In genomic region chr6:125510645-125511044, GRCm38 (mm10) we compare ENCODE assay signal across 19 mouse cellular contexts. TPM values are rescaled to one million over a fixed set of nuclear protein-coding genes. Genes with fewer than 3 reads are reported as not detected.
A peak's percentile ranks its signal among the peaks of the same experiment; 100 is the strongest.
DNase-seq lines count a peak whose midpoint lies in the region; ATAC-seq and TF ChIP-seq lines count a peak whose summit lies in the region.
"Had no signal": no experiment of that assay in that cellular context is flagged by ENCODE, and none has a peak within 500 bp of the region (broad histone marks: within the 10 kb centered on the region; RNA-seq: fewer than 3 reads in every experiment).

No protein-coding gene starts in this region.

- no peak for TF ChIP-seq CTCF in bone marrow macrophage, adult 2 months (IDR thresholded peaks at IDR 0.05; ENCODE audit: low read depth, low read length)
- no peak for TF ChIP-seq CTCF in left cerebral cortex, adult 2 months (IDR thresholded peaks at IDR 0.05)

- H3K27me3 ChIP-seq in embryonic facial prominence, embryonic 13.5 days = no peaks in the 10 kb centered on the region
- H3K27me3 ChIP-seq in embryonic facial prominence, embryonic 10.5 days (replicated peaks; ENCODE audit: low read depth, poor library complexity, severe bottlenecking) = no peaks in the 10 kb centered on the region
- no peaks in the 10 kb centered on the region for H3K27me3 ChIP-seq in limb, embryonic 15.5 days
- no peaks in the 10 kb centered on the region for H3K27me3 ChIP-seq in myocyte (ENCODE audit: control insufficient read depth, insufficient read depth, insufficient read length)
- H3K27me3 ChIP-seq: forebrain, embryonic 13.5 days; heart, embryonic 13.5 days; hindbrain, embryonic 12.5 days had no signal

- intact Hi-C loops in left cerebral cortex, adult 2 months (cut with DNase I) = no loop called here

- no peaks in the 10 kb centered on the region for H3K79me2 ChIP-seq in myocyte (ENCODE audit: control insufficient read depth, insufficient read depth)

- H3K36me3 ChIP-seq in embryonic facial prominence, embryonic 13.5 days = no peaks in the 10 kb centered on the region
- no peaks in the 10 kb centered on the region for H3K36me3 ChIP-seq in embryonic facial prominence, embryonic 10.5 days (replicated peaks)
- no peaks in the 10 kb centered on the region for H3K36me3 ChIP-seq in limb, embryonic 15.5 days
- no peaks in the 10 kb centered on the region for H3K36me3 ChIP-seq in myocyte (ENCODE audit: control insufficient read depth, insufficient read depth)
- H3K36me3 ChIP-seq: heart, embryonic 13.5 days; hindbrain, embryonic 12.5 days had no signal

- H3K4me1 ChIP-seq in embryonic facial prominence, embryonic 13.5 days = peaks cover 27% of the 10 kb centered on the region
- peaks cover 3% of the 10 kb centered on the region; the same call in 1 of the 2 replicates for H3K4me1 ChIP-seq in embryonic facial prominence, embryonic 10.5 days
- H3K4me1 ChIP-seq in bone marrow macrophage, adult 2 months (ENCODE audit: control insufficient read depth, insufficient read depth, low read length) = peaks cover 76% of the 10 kb centered on the region
- H3K4me1 ChIP-seq in limb, embryonic 15.5 days = peaks cover 23% of the 10 kb centered on the region
- H3K4me1 ChIP-seq: forebrain, embryonic 13.5 days; hindbrain, embryonic 12.5 days had no signal

- H3K4me3 ChIP-seq in embryonic facial prominence, embryonic 13.5 days = no peak overlapping the region
- no peak overlapping the region for H3K4me3 ChIP-seq in embryonic facial prominence, embryonic 10.5 days
- peak overlapping the region; percentile 36 for H3K4me3 ChIP-seq in bone marrow macrophage, adult 2 months (ENCODE audit: insufficient read depth, low read length)
- H3K4me3 ChIP-seq in limb, embryonic 15.5 days = no peak overlapping the region
- H3K4me3 ChIP-seq in myocyte = no peak overlapping the region
- H3K4me3 ChIP-seq in left cerebral cortex, adult 2 months = no peak overlapping the region
- H3K4me3 ChIP-seq: forebrain, embryonic 13.5 days; heart, embryonic 13.5 days; hindbrain, embryonic 12.5 days had no signal

- no peak overlapping the region for H3ac ChIP-seq in myocyte (ENCODE audit: control insufficient read depth, insufficient read length)

- no peak for TF ChIP-seq POLR2A in bone marrow macrophage, adult 2 months (IDR thresholded peaks at IDR 0.05; ENCODE audit: borderline replicate concordance, low read depth, low read length)
- no peak for TF ChIP-seq POLR2A in myocyte (IDR thresholded peaks at IDR 0.05; ENCODE audit: insufficient read length, low read depth)

- no peak overlapping the region for H3K9ac ChIP-seq in embryonic facial prominence, embryonic 13.5 days
- H3K9ac ChIP-seq in limb, embryonic 15.5 days = no peak overlapping the region
- H3K9ac ChIP-seq: forebrain, embryonic 13.5 days; forebrain, postnatal 0 days; heart, embryonic 13.5 days; hindbrain, embryonic 12.5 days had no signal

- no peak overlapping the region for H3K4me2 ChIP-seq in embryonic facial prominence, embryonic 13.5 days
- H3K4me2 ChIP-seq in limb, embryonic 15.5 days = no peak overlapping the region
- H3K4me2 ChIP-seq in myocyte (ENCODE audit: low read depth) = peak overlapping the region; percentile 39
- H3K4me2 ChIP-seq: forebrain, embryonic 13.5 days; heart, embryonic 13.5 days; hindbrain, embryonic 12.5 days had no signal

- no peak for ATAC-seq in embryonic facial prominence, embryonic 13.5 days (ENCODE audit: insufficient number of reproducible peaks, insufficient read depth, low FRiP score, low TSS enrichment, low read depth)
- ATAC-seq in limb, embryonic 15.5 days (ENCODE audit: insufficient number of reproducible peaks, low FRiP score, low TSS enrichment, low read depth) = no peak; the same call in 1 of the 2 replicates
- ATAC-seq: CD4-positive, CD25-positive, alpha-beta regulatory T cell, adult 4 months; forebrain, embryonic 13.5 days; forebrain, postnatal 0 days; hindbrain, embryonic 16.5 days had no signal

- DNase-seq in embryonic facial prominence, embryonic 10.5 days (ENCODE audit: low spot score) = no peak
- DNase-seq in left cerebral cortex, adult 2 months (ENCODE audit: extremely low spot score in 1 of 2, low spot score in 2 of 2) = no peak
- no peak for DNase-seq in cerebellum, adult 11-12 months
- DNase-seq: adrenal gland, postnatal 10 days; B cell, adult 2 months; cerebellum, adult 2 months; cerebellum, postnatal 10 days; forebrain, postnatal 0 days; gastrocnemius, postnatal 25 days; heart, postnatal 4 days had no signal

- H3K9me3 ChIP-seq in embryonic facial prominence, embryonic 13.5 days = no peaks in the 10 kb centered on the region
- no peaks in the 10 kb centered on the region for H3K9me3 ChIP-seq in embryonic facial prominence, embryonic 10.5 days
- H3K9me3 ChIP-seq in limb, embryonic 15.5 days = no peaks in the 10 kb centered on the region
- H3K9me3 ChIP-seq: forebrain, embryonic 13.5 days; heart, embryonic 13.5 days; hindbrain, embryonic 12.5 days had no signal

- H3K27ac ChIP-seq in embryonic facial prominence, embryonic 13.5 days = peak overlapping the region; percentile 51; the same call in 1 of the 2 replicates
- no peak overlapping the region for H3K27ac ChIP-seq in embryonic facial prominence, embryonic 10.5 days (replicated peaks)
- peak overlapping the region; percentile 76 for H3K27ac ChIP-seq in bone marrow macrophage, adult 2 months (ENCODE audit: insufficient read depth, low read depth, low read length)
- 0 out of 2 replicates have a peak overlapping the region, but pooled peaks have one; percentile 50 for H3K27ac ChIP-seq in limb, embryonic 15.5 days
- H3K27ac ChIP-seq in left cerebral cortex, adult 2 months = no peak overlapping the region
- H3K27ac ChIP-seq: forebrain, embryonic 13.5 days; heart, embryonic 13.5 days; hindbrain, embryonic 12.5 days had no signal

TF ChIP-seq in myocyte, 11 proteins besides CTCF, POLR2A, EP300 and RAD21:
- TF ChIP-seq TCF12 (IDR thresholded peaks at IDR 0.05; ENCODE audit: insufficient read depth, poor library complexity, severe bottlenecking) (no peak), USF1 (IDR thresholded peaks at IDR 0.05; ENCODE audit: low read depth) (no peak), REST (IDR thresholded peaks at IDR 0.05; ENCODE audit: insufficient read depth, insufficient read length) (no peak), MAX (IDR thresholded peaks at IDR 0.05; ENCODE audit: low read depth) (no peak), CEBPB (IDR thresholded peaks at IDR 0.05; ENCODE audit: insufficient read depth, poor library complexity, severe bottlenecking) (no peak), E2F4 (IDR thresholded peaks at IDR 0.05; ENCODE audit: insufficient read depth) (no peak), MYOD1 (IDR thresholded peaks at IDR 0.05; ENCODE audit: control insufficient read depth in 1 of 3, insufficient read length in 2 of 3, low read depth in 2 of 3) (no peak), TCF3 (IDR thresholded peaks at IDR 0.05; ENCODE audit: insufficient read length, low read depth) (no peak), POLR2AphosphoS2 (IDR thresholded peaks at IDR 0.05; ENCODE audit: insufficient read length, low read depth) (no peak), SRF (IDR thresholded peaks at IDR 0.05; ENCODE audit: control insufficient read depth, insufficient read length, low read depth) (no peak), MYOG (IDR thresholded peaks at IDR 0.05; ENCODE audit: control insufficient read depth in 1 of 3, insufficient read depth in 1 of 3, insufficient read length in 2 of 3, low read depth in 2 of 3) (no peak)

RNA-seq across cellular contexts. Expression of gene Cd9, which starts 16.1 kb away (rescaled TPM):
- polyA plus RNA-seq in embryonic facial prominence, embryonic 13.5 days (2015; fragmentation: Nextera tagmentation; extraction: Ambion mirVana) = 160 and 189 TPM in 2 replicates
- polyA plus RNA-seq in embryonic facial prominence, embryonic 10.5 days (2016; fragmentation: Nextera tagmentation; extraction: Ambion mirVana) = 33.0 and 36.2 TPM in 2 replicates
- polyA plus RNA-seq in bone marrow macrophage, adult 2 months (2012; ENCODE audit: insufficient read depth, insufficient read length, missing spikeins) = 321 and 343 TPM in 2 replicates
- 490 and 511 TPM in 2 replicates for polyA plus RNA-seq in limb, embryonic 15.5 days (2015; fragmentation: Nextera tagmentation; extraction: Ambion mirVana)
- polyA plus RNA-seq in myocyte (2012; fragmentation: generic; extraction: Trizol) = 216 TPM
- 10 to 100 TPM; 39.6 to 40.7 TPM for total RNA-seq in left cerebral cortex, adult 2 months (2021)

RNA-seq across cellular contexts. Expression of gene Vwf, which starts 35.9 kb away (rescaled TPM):
- polyA plus RNA-seq in embryonic facial prominence, embryonic 13.5 days (2015; fragmentation: Nextera tagmentation; extraction: Ambion mirVana) = 5.0 and 5.4 TPM in 2 replicates
- 5.5 and 8.6 TPM in 2 replicates for polyA plus RNA-seq in embryonic facial prominence, embryonic 10.5 days (2016; fragmentation: Nextera tagmentation; extraction: Ambion mirVana)
- 9.0 and 11.0 TPM in 2 replicates for polyA plus RNA-seq in bone marrow macrophage, adult 2 months (2012; ENCODE audit: insufficient read depth, insufficient read length, missing spikeins)
- 7.9 and 11.3 TPM in 2 replicates for polyA plus RNA-seq in limb, embryonic 15.5 days (2015; fragmentation: Nextera tagmentation; extraction: Ambion mirVana)
- polyA plus RNA-seq in myocyte (2012; fragmentation: generic; extraction: Trizol) = 1.2 TPM
- 10 to 100 TPM; 13.7 to 14.6 TPM for total RNA-seq in left cerebral cortex, adult 2 months (2021)
- polyA plus RNA-seq: CD4-positive, CD25-positive, alpha-beta regulatory T cell, adult 4 months had no signal

Comparison
In these comparisons a context has a peak if more than half of its experiments do, and no peak if none do; other contexts are left out.
1. H3K27ac ChIP-seq: peak in embryonic facial prominence, embryonic 13.5 days (single experiment), bone marrow macrophage, adult 2 months (single experiment) and limb, embryonic 15.5 days (single experiment); none in embryonic facial prominence, embryonic 10.5 days (single experiment) and left cerebral cortex, adult 2 months (single experiment).